Mouse (Mus musculus) liver, embryonic 14.5 days (tissue): ENCODE measurements around the gene Cpb2. TPM values are rescaled to one million over a fixed set of nuclear protein-coding genes. Genes with fewer than 3 reads are reported as not detected.

Experiments
- ATAC-seq: fragments of 200-750 bp; cut with Nextera tagmentation; 2 replicates; pipeline ENCODE4 v1.8.0; 2017; ENCODE audit warnings: moderate number of reproducible peaks, mild to moderate bottlenecking, moderate library complexity; ENCODE audit not compliant: insufficient read depth
- DNase-seq, 3 experiments: peaks; one replicate each; pipeline ENCODE4 v3.0.0-alpha.2; 2012 to 2013; ENCODE audit warnings: low read depth in 3 of 3, low spot score in 3 of 3
- H3K27ac ChIP-seq: fragments of 300-500 bp; sonication (generic); 2 replicates; pipeline ENCODE4 v1.5.1; 2014; ENCODE audit warnings: moderate library complexity, mild to moderate bottlenecking, control low read depth, inconsistent platforms
- H3K27me3 ChIP-seq: fragments of 300-500 bp; sonication (generic); 2 replicates; pipeline ENCODE4 v1.6.1; 2014; ENCODE audit warnings: mild to moderate bottlenecking, low read length, moderate library complexity; ENCODE audit not compliant: control insufficient read depth, insufficient read depth
- H3K36me3 ChIP-seq: fragments of 300-500 bp; sonication (generic); replicated peaks from 2 replicates; pipeline ENCODE4 v1.6.1; 2014; ENCODE audit warnings: low read depth; ENCODE audit not compliant: control insufficient read depth, insufficient read depth
- H3K4me1 ChIP-seq, 2 experiments: fragments of 200-500 bp in 1 of 2; fragments of 300-500 bp in 1 of 2; sonication (generic) in 1 of 2; replicated peaks; 2 replicates each; pipeline ENCODE4 v1.6.1; 2012 to 2014; ENCODE audit warnings: antibody characterized with exemption in 1 of 2, inconsistent platforms in 1 of 2, low read length in 1 of 2; ENCODE audit not compliant: control insufficient read depth in 2 of 2, insufficient read depth in 2 of 2
- H3K4me2 ChIP-seq: fragments of 300-500 bp; sonication (generic); 2 replicates; pipeline ENCODE4 v1.6.1; 2014; ENCODE audit warnings: low read depth, mild to moderate bottlenecking, control low read depth, moderate library complexity
- H3K4me3 ChIP-seq, 2 experiments: fragments of 200-500 bp in 1 of 2; fragments of 300-500 bp in 1 of 2; sonication (generic) in 1 of 2; 2 replicates each; pipeline ENCODE4 v1.5.1; 2012 to 2014; ENCODE audit warnings: low read depth in 2 of 2, low read length in 2 of 2, mild to moderate bottlenecking in 2 of 2, control low read depth in 1 of 2, inconsistent platforms in 1 of 2, moderate library complexity in 1 of 2; ENCODE audit not compliant: insufficient read depth in 1 of 2
- H3K9ac ChIP-seq: fragments of 300-500 bp; sonication (generic); replicated peaks from 2 replicates; pipeline ENCODE4 v1.6.1; 2014; ENCODE audit warnings: mild to moderate bottlenecking, control low read depth, moderate library complexity
- H3K9me3 ChIP-seq: fragments of 300-500 bp; sonication (generic); 2 replicates; pipeline ENCODE4 v1.6.1; 2016; ENCODE audit warnings: low read length, mixed read lengths; ENCODE audit not compliant: control insufficient read depth
- CTCF ChIP-seq: IDR thresholded peaks from 2 replicates; pipeline ENCODE4 v1.5.1; 2016; ENCODE audit warnings: antibody characterized with exemption, low read depth, control low read depth
- EP300 ChIP-seq: IDR thresholded peaks from 2 replicates; pipeline ENCODE4 v1.6.1; 2016; ENCODE audit warnings: antibody characterized with exemption, low read depth
- WGBS: fragments of 180-500 bp; shearing (Covaris S2); extraction: QIAGEN DNeasy Blood & Tissue Kit; methylation state at CpG from one replicate; pipeline ENCODE4 v1.1.7; 2014; ENCODE audit not compliant: insufficient replicate concordance; 5-methylcytosine and 5-hydroxymethylcytosine counted together
- polyA plus RNA-seq, 2 experiments: library from polyadenylated mRNA; depleted of rRNA in 1 of 2; stranded (reverse) in 1 of 2; unstranded in 1 of 2; fragments of >200 nt; fragmentation: Nextera tagmentation in 1 of 2; extraction: Ambion mirVana in 1 of 2; gene quantifications; 2 replicates each; pipeline versions ENCODE4 v1.2.1 to v1.2.3; 2012 to 2014

The Cpb2 gene
- polyA plus RNA-seq, 2 experiments = 62.1 to 93.5 TPM

- no peaks in the 10 kb centered on the region for H3K9me3 ChIP-seq
- 70% methylated on average over 6 of the region's 6 CpGs for WGBS
- TF ChIP-seq EP300 = no peak
- no peak for TF ChIP-seq CTCF
These were observed 37.6 kb downstream of the Cpb2 start for GRCm38 (mm10) chr14:75279716-75280115.

GRCm38 (mm10) chr14:75280406-75280805 lies 38.3 kb downstream of the Cpb2 start:
- no peak overlapping the region for H3K4me2 ChIP-seq
- TF ChIP-seq EP300 = no peak
- no peak for TF ChIP-seq CTCF
- H3K27ac ChIP-seq = no peak overlapping the region
- no peak overlapping the region for H3K4me3 ChIP-seq
- DNase-seq (no peak), ATAC-seq (no peak)
- H3K36me3 ChIP-seq = no peaks in the 10 kb centered on the region
- H3K27me3 ChIP-seq = no peaks in the 10 kb centered on the region
- no peaks in the 10 kb centered on the region for H3K9me3 ChIP-seq
- no peak overlapping the region for H3K9ac ChIP-seq
- WGBS = 61% methylated on average over 5 of the region's 5 CpGs
- peaks cover 3 to 4% of the 10 kb centered on the region in 2 experiments; a peak in 3 of 4 replicates for H3K4me1 ChIP-seq

More at GRCm38 (mm10) chr14:75279716-75280115, 37.6 kb downstream of the Cpb2 start:
- H3K4me1 ChIP-seq = peaks cover 0 to 2% of the 10 kb centered on the region in 2 experiments; a peak in 1 of 4 replicates
- ATAC-seq = no peak
- H3K9ac ChIP-seq = no peak overlapping the region
- no peaks in the 10 kb centered on the region for H3K36me3 ChIP-seq
- DNase-seq = no peak
- no peaks in the 10 kb centered on the region for H3K27me3 ChIP-seq
- H3K4me3 ChIP-seq = no peak overlapping the region
- H3K27ac ChIP-seq = no peak overlapping the region
- no peak overlapping the region for H3K4me2 ChIP-seq

GRCm38 (mm10) chr14:75283609-75284192 lies 41.6 kb downstream of the Cpb2 start:
- Histone ChIP-seq H3K9me3 (no peaks in the 10 kb centered on the region), H3K9ac (peak overlapping the region; percentile 49), H3K4me3 (peak overlapping the region; percentile 86 to 95), H3K27me3 (no peaks in the 10 kb centered on the region), H3K4me1 (peaks cover 5% of the 10 kb centered on the region in 2 experiments), H3K4me2 (peak overlapping the region; percentile 74), H3K36me3 (no peaks in the 10 kb centered on the region), H3K27ac (no peak overlapping the region)
- no peak for TF ChIP-seq CTCF
- TF ChIP-seq EP300 = no peak
- 6% methylated on average over 19 of the region's 19 CpGs for WGBS
- no peak for DNase-seq
- ATAC-seq = peak; percentile 24

- Histone ChIP-seq H3K4me3 (peak within 1 kb of the TSS; percentile 86 to 95), H3K4me1 (peaks cover 5% of the 10 kb centered on the region in 2 experiments), H3K4me2 (peak within 1 kb of the TSS; percentile 82), H3K36me3 (no peaks in the 10 kb centered on the region), H3K9me3 (no peaks in the 10 kb centered on the region), H3K9ac (peak within 1 kb of the TSS; percentile 85), H3K27ac (peak within 1 kb of the TSS; percentile 60), H3K27me3 (no peaks in the 10 kb centered on the region)
- ATAC-seq (peak; percentile 98), DNase-seq (peak; percentile 85 to 88 (median 85))
- TF ChIP-seq CTCF (peak; percentile 40; the same call in 1 of the 2 replicates), EP300 (0 out of 2 replicates have a peak, but pooled peaks have one; percentile 13)
- WGBS = under 1% methylated on average over 61 of the region's 61 CpGs
These were observed 42.3 kb downstream of the Cpb2 start, which contains the start of gene Zc3h13 for GRCm38 (mm10) chr14:75284193-75284915. Zc3h13 (plus strand) TSS chr14:75284373.

GRCm38 (mm10) chr14:75301081-75301480 lies 59.0 kb downstream of the Cpb2 start:
- H3K36me3 ChIP-seq = no peaks in the 10 kb centered on the region
- WGBS = 86% methylated on average over 1 of the region's 1 CpGs
- DNase-seq = no peak
- no peak overlapping the region for H3K4me3 ChIP-seq
- ATAC-seq = no peak
- no peaks in the 10 kb centered on the region for H3K4me1 ChIP-seq
- H3K9me3 ChIP-seq = no peaks in the 10 kb centered on the region
- H3K9ac ChIP-seq = no peak overlapping the region
- no peaks in the 10 kb centered on the region for H3K27me3 ChIP-seq
- H3K27ac ChIP-seq = no peak overlapping the region
- no peak overlapping the region for H3K4me2 ChIP-seq
- no peak for TF ChIP-seq EP300
- no peak for TF ChIP-seq CTCF
